Mouse (Mus musculus): ENCODE results near the gene Foxn3. TPM values are rescaled to one million over a fixed set of nuclear protein-coding genes. Genes with fewer than 3 reads are reported as not detected.
"Not testable (repeated sequence)": the region's sequence is repeated elsewhere in the genome, so short reads cannot be mapped to it uniquely, and the experiment has no call there.

Gene Foxn3
- total RNA-seq, 2 experiments from 2014 or later: 47.3 to 50.9 TPM

GRCm38 (mm10) chr12:99194120-99194519, 369.3 kb downstream of the Foxn3 start:
- DNase-seq (ENCODE audit: low spot score in 2 of 2): not testable (repeated sequence)

DNA sequence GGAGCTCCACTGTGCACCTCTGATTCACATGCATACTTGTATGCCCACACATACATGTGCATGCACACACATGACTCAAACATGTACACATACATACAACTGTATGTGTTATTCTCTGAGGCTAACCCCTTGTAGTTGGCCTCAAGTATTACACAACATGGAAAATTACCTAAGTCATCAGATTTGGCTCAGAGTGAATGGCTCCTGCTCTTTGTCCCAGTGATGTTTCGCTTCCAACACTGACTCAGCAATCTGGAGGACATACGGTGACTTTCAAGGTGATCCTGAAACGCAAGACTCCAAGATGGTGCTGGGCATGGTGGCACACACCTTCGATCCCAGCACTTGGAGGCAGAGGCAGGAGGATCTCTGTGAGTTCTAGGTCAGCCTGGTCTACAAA, 375.7 kb downstream of the Foxn3 start:
- DNase-seq (ENCODE audit: low spot score in 2 of 2): no peak

GRCm38 (mm10) chr12:99186239-99186638, 377.1 kb downstream of the Foxn3 start:
- no peak for DNase-seq (ENCODE audit: low spot score in 2 of 2)

- DNase-seq (ENCODE audit: low spot score in 2 of 2): no peak
Observed at GRCm38 (mm10) chr12:99183261-99183792, 380.1 kb downstream of the Foxn3 start.

DNA sequence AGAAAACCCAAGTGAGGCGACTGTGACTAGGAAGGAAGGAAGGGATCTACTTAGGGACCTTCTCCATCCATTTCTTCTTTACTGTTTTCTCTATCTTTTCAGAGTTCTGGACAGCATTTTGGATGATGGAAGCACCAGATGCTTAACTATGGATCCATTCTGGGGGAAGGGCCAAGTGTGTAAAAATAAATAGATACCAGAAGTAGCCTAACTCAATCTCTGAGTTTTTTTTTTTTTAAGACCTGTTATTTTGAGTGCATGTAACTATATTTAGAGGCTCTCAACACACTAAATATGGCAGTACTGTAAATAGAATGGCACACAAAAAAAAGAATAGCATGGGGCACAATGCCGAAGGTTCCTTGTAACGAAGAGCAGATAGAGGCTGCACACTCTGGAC, 381.0 kb downstream of the Foxn3 start:
- no peak for DNase-seq (ENCODE audit: low spot score in 2 of 2)

- no peak for DNase-seq (ENCODE audit: low spot score in 2 of 2)
Observed at GRCm38 (mm10) chr12:99180234-99180824, 383.1 kb downstream of the Foxn3 start.

DNA sequence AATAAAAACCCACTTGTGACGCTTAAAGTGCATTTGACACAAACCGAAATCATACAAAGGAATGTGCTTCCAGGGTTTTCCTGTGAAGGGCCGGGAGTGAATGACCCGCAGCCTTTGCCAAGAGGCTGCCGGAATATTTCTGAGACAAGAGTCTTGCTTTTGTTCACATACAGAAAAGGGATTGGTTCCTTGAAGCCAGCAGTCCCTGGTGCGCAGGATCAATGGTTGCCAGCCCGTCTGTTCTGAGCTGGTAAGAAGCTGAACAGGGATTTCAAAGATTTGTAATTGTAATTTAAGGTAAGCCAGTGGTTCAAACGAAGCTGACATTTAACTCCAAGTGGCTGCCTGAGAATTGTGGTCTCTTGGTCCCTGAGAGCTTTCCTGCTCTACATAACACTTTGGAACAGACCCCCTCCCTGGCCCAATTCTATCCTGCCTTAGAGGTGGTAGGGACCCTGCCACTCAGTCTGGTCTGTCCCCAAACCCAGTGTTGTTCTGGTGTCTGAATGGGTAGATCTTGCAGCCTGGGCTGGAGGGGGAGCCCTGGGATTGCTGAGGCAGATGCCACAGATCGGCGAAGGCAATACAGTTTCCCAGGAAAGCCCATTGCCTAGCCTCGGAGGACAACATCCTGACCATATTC, 388.3 kb downstream of the Foxn3 start:
- no peak for DNase-seq (ENCODE audit: low spot score in 2 of 2)

DNA sequence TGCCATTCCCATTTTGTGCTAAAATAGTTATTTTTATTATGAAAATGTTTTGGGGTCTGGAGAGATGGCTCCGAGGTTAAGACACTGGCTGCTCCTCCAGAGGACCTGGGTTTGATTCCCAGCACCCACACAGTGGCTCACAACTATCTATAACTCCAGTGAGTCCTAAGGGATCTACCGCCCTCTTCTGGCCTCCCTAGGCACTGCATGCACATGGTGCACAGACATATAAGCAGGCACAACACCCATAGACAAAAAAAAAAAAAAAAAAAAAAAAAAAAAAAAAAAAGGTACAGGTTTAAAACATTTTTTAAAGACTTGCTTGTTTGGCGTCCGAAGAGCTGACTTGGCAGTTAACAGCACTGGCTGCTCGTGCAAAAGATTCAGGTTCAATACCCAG, 391.2 kb downstream of the Foxn3 start:
- DNase-seq (ENCODE audit: low spot score in 2 of 2): no peak

DNA sequence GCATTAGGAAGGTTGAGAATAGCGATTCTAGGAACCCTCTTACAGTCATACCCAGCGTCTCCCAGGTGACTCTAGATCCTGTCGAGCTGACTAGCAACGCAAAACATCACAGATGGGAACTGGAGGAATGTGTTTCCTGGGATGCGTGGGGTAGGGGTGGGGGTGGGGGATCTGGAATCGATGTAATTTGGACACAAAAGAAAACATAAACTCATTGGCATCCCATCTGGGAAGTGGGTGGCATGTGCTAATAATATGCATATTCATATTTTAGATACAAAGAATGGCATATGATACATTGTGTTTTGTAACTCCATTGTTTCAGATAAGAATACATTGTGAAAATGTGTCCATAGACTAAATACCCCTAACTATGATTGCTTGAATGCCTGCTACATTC, 393.5 kb downstream of the Foxn3 start:
- no peak for DNase-seq (ENCODE audit: low spot score in 2 of 2)

- DNase-seq (ENCODE audit: low spot score in 2 of 2): no peak
Observed at GRCm38 (mm10) chr12:99166091-99166490, 397.3 kb downstream of the Foxn3 start.

GRCm38 (mm10) chr12:99163342-99163682, 400.1 kb downstream of the Foxn3 start:
- DNase-seq (ENCODE audit: low spot score in 2 of 2): no peak

DNA sequence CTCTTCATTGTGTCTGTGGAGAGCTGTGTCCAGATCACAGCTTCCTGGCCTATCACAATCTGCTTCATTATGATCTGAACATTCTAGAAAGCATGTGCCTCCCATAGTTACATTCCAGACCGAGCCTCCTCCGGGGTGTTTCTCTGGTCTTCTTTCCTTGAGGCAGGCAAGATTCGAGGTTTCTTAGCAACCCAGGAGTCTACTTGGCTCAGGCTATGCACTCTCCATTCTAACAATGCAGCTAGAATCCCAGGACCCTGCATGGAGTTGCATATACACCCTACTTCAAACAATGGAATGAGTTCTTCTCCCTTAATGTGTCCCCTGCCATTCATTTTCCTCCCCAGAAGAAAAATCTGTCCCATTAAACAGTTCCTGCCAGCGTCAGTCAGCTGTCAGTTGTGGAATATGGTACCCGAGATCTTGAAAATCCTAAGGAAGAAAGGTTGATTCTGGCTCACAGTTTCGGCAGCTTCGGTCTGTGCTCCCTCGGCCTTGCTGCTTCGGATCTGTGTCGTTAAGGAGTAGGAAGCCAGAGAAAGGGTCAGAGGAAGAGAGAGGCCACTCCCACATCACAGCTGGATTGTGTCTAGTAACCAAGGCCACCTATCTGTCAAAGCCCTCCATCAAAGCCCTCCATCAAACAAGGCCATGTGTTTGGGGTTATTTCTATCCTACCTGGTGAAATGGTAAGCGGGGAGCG, 400.6 kb downstream of the Foxn3 start:
- DNase-seq (ENCODE audit: low spot score in 2 of 2): no peak

- peak in 1 of 2 experiments; percentile 32 for DNase-seq (ENCODE audit: low spot score in 2 of 2)
Observed at GRCm38 (mm10) chr12:99162188-99162587, 401.2 kb downstream of the Foxn3 start.

DNA sequence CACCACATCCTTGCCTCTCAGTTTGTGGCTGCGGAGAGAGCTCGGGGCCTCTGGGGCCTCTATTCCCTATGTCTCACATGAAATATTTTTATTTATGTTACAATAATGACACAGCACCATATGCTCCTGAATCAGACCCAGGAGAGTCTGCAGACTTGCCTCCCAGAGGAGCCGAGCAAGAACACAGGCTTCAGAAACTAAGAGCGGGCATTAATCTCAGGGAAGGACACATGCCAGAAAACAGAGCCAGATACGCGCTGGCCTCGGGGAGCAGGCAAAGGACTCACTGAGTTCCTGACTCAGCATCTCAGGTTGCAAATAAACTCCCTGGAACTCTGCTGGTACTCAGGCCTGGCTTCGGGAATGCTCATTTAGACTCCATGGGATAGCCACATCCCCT, 403.3 kb downstream of the Foxn3 start:
- DNase-seq (ENCODE audit: low spot score in 2 of 2): no peak

- DNase-seq (ENCODE audit: low spot score in 2 of 2): no peak
Observed at GRCm38 (mm10) chr12:99155904-99156303, 407.5 kb downstream of the Foxn3 start.

DNA sequence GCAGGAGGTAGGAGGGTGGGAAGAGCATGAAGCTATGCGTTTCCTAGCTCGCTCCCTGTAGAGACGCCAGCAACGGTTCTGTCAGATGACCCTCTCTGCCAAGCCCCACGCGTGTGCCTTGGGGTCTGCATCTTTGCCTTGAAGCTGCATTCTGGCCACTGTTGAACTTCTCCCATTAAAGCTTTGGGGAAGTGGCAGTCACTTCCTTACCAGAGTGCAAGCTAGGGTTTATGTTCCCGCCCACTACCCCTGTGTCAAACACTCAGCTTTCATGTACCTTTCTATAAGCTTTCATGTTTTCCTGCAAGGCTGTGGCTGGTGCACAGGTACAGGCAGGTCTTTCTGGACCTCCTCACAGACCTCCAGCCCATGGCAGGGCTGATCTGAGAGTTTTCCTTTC, 409.2 kb downstream of the Foxn3 start:
- DNase-seq (ENCODE audit: low spot score in 2 of 2): no peak

- no peak for DNase-seq (ENCODE audit: low spot score in 2 of 2)
Observed at GRCm38 (mm10) chr12:99153664-99154063, 409.7 kb downstream of the Foxn3 start.

DNA sequence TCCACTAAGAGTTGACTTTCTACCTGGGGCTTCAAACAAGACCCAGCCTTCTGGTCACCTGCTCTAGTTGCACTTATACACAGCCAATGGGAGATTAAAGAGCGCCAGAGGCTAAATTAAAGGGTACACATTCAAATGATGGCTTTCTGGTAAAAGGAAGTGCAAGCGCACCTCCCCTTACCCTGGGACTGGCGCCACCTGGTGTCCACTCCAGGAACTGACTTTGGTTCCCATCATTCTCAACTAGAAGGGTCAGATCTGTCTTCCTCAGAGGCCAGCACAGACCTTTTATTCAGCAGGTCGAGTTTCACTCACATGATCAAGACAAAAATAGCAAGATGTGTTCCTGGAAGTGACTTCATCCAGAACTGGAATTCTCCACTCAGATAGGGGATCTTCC, 413.3 kb downstream of the Foxn3 start:
- peak; percentile 35 to 73 for DNase-seq (ENCODE audit: low spot score in 2 of 2)

DNA sequence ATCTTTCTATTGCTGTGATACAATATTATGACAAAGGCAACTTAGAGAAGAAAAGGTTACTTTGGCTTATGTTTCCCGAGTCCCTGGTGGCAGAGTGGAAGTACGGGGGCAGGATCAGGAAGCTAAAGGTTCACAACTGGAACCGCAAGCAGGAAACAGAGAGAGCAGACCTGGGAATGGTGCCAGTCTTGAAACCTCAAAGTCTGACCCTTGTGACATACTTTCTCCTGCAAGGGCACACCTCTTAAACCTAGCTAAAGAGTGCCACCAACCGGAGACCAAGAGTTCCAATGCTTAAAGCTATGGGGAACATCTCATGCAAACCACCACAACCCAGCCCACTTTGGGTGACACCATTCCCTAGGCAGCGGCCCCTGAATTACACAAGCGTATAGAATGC, 414.2 kb downstream of the Foxn3 start:
- DNase-seq (ENCODE audit: low spot score in 2 of 2): no peak
